Mouse (Mus musculus) hindbrain, embryonic 11.5 days (tissue): ENCODE data around the gene Olfr213. TPM values are rescaled to one million over a fixed set of nuclear protein-coding genes. Genes with fewer than 3 reads are reported as not detected.

Experiments used
- ATAC-seq: fragments of 200-750 bp; cut with Nextera tagmentation; 2 replicates; pipeline ENCODE4 v1.8.0; 2017; ENCODE audit warnings: mild to moderate bottlenecking, moderate TSS enrichment, moderate library complexity; ENCODE audit not compliant: low FRiP score
- DNase-seq: peaks from one replicate; pipeline ENCODE4 v3.0.0-alpha.2; 2015; ENCODE audit warnings: low spot score
- H3K27ac ChIP-seq: fragments of 300-500 bp; sonication (generic); 2 replicates; pipeline ENCODE4 v1.5.1; 2014; ENCODE audit warnings: mild to moderate bottlenecking, low read depth, low read length
- H3K27me3 ChIP-seq: fragments of 300-500 bp; sonication (generic); 2 replicates; pipeline ENCODE4 v1.6.1; 2014; ENCODE audit warnings: mild to moderate bottlenecking, low read length, moderate library complexity, mixed read lengths; ENCODE audit not compliant: control insufficient read depth, insufficient read depth
- H3K36me3 ChIP-seq: fragments of 300-500 bp; sonication (generic); 2 replicates; pipeline ENCODE4 v1.6.1; 2014; ENCODE audit warnings: mild to moderate bottlenecking, low read length, moderate library complexity, mixed read lengths; ENCODE audit not compliant: control insufficient read depth, insufficient read depth
- H3K4me1 ChIP-seq: fragments of 300-500 bp; sonication (generic); replicated peaks from 2 replicates; pipeline ENCODE4 v1.6.1; 2014; ENCODE audit warnings: low read length, mixed read lengths; ENCODE audit not compliant: control insufficient read depth, insufficient read depth
- H3K4me2 ChIP-seq: fragments of 300-500 bp; sonication (generic); replicated peaks from 2 replicates; pipeline ENCODE4 v1.6.1; 2014; ENCODE audit warnings: mild to moderate bottlenecking, low read depth, low read length
- H3K4me3 ChIP-seq: fragments of 300-500 bp; sonication (generic); 2 replicates; pipeline ENCODE4 v1.5.1; 2014; ENCODE audit warnings: low read depth, low read length
- H3K9ac ChIP-seq: fragments of 300-500 bp; sonication (generic); 2 replicates; pipeline ENCODE4 v1.6.1; 2014; ENCODE audit warnings: low read depth, low read length
- H3K9me3 ChIP-seq: fragments of 300-500 bp; sonication (generic); 2 replicates; pipeline ENCODE4 v1.6.1; 2016; ENCODE audit warnings: low read length; ENCODE audit not compliant: control insufficient read depth
- WGBS: fragments of 180-500 bp; shearing (Covaris S2); extraction: QIAGEN DNeasy Blood & Tissue Kit; methylation state at CpG from one replicate; pipeline ENCODE4 v1.1.7; 2014; 5-methylcytosine and 5-hydroxymethylcytosine counted together
- polyA plus RNA-seq: library from polyadenylated mRNA; unstranded; fragments of >200 nt; fragmentation: Nextera tagmentation; extraction: Ambion mirVana; gene quantifications from 2 replicates; pipeline ENCODE4 v1.2.1, GENCODE M21; 2014

The Olfr213 gene
- polyA plus RNA-seq, 1 experiment from 2014 or later, result not detected

DNA sequence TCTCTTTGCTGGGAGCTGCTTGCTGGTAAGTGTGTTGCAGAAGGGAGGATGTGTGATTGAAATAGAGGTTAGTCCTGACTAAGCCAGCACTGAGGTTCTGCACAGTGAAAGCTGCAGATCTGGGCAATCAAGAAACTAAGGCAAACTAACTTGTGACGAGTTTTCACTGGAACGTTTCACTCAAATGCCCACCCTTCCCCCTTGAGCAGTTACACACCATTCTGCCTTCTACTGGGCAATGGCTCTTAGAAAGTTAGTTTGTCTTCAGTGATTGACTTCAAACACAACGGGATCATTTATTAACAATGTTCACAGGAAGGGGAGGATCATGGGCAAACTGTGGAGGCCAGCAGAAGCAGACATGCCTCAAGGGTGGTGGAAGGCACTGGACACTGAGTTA lies 16.7 kb downstream of the Olfr213 start:
- ATAC-seq, result no peak
- no peak overlapping the region for H3K27ac ChIP-seq

GRCm38 (mm10) chr6:116569834-116570233 lies 31.6 kb downstream of the Olfr213 start:
- no peaks in the 10 kb centered on the region for H3K9me3 ChIP-seq
- DNase-seq, result peak; percentile 60
- no peaks in the 10 kb centered on the region for H3K36me3 ChIP-seq
- 34% methylated on average over 3 of the region's 3 CpGs for WGBS
- H3K9ac ChIP-seq, result no peak overlapping the region
- H3K27ac ChIP-seq, result no peak overlapping the region
- no peaks in the 10 kb centered on the region for H3K4me1 ChIP-seq
- H3K4me3 ChIP-seq, result no peak overlapping the region
- no peak overlapping the region for H3K4me2 ChIP-seq
- no peak for ATAC-seq
- no peaks in the 10 kb centered on the region for H3K27me3 ChIP-seq

More for the DNA sequence above, 16.7 kb downstream of the Olfr213 start:
- DNase-seq, result no peak
- no peak overlapping the region for H3K4me2 ChIP-seq
- no peak overlapping the region for H3K4me3 ChIP-seq
- H3K36me3 ChIP-seq, result no peaks in the 10 kb centered on the region
- no peaks in the 10 kb centered on the region for H3K9me3 ChIP-seq
- 79% methylated on average over 3 of the region's 3 CpGs for WGBS
- no peak overlapping the region for H3K9ac ChIP-seq
- no peaks in the 10 kb centered on the region for H3K4me1 ChIP-seq
- H3K27me3 ChIP-seq, result no peaks in the 10 kb centered on the region

DNA sequence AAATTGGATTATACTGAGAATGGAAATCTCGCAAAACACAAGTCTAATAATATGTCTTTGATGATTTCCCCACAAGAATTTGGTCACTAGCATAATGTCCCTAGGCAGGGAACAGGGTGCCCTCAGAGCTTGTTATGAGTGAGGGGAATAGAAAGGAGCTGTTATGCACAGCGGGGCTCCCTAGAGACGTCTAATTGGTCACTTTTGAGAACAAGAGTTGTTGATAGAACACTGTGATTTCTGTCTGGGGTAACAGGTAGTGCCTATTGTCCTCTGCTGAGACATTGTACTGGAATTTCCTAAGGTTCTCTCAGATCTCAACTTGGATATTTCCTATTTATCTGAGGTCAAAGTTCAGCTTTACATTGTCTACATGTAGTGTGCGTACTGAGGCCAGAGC lies 45.8 kb downstream of the Olfr213 start, which contains the start of gene Olfr215:
TSS of gene Olfr215 (minus strand) at position 101 of the 400 bp plus-strand sequence.
- Histone ChIP-seq H3K27me3 (no peaks in the 10 kb centered on the region), H3K36me3 (no peaks in the 10 kb centered on the region), H3K9ac (no peak within 1 kb of the TSS), H3K27ac (no peak within 1 kb of the TSS), H3K4me1 (no peaks in the 10 kb centered on the region), H3K9me3 (no peaks in the 10 kb centered on the region), H3K4me3 (no peak within 1 kb of the TSS), H3K4me2 (no peak within 1 kb of the TSS)
- DNase-seq, result no peak
- no peak for ATAC-seq
- 77% methylated on average over 4 of the region's 4 CpGs for WGBS

Other genes starting within 250 kb of the Olfr213 start
- gene March8, start 200.4 kb upstream of the Olfr213 start, polyA plus RNA-seq, result 47.9 and 52.8 TPM in 2 replicates
- gene Alox5, start 77.3 kb upstream of the Olfr213 start, polyA plus RNA-seq, result 0.82 and 0.86 TPM in 2 replicates
- gene Olfr211, start 49.4 kb upstream of the Olfr213 start, polyA plus RNA-seq, result not detected in 2 replicates
- not detected in 2 replicates for gene Olfr212, start 31.9 kb upstream of the Olfr213 start, polyA plus RNA-seq
- 0.36 and 0.54 TPM in 2 replicates for gene Gm5580, start 12.7 kb downstream of the Olfr213 start, polyA plus RNA-seq
- not detected in 2 replicates for gene Olfr214, start 15.8 kb downstream of the Olfr213 start, polyA plus RNA-seq
- not detected in 2 replicates for gene Olfr215, start 45.7 kb downstream of the Olfr213 start, polyA plus RNA-seq
- gene Zfp422, start 90.5 kb downstream of the Olfr213 start, polyA plus RNA-seq, result 313 and 337 TPM in 2 replicates
- gene Depp1, start 112.2 kb downstream of the Olfr213 start, polyA plus RNA-seq, result 9.8 and 12.0 TPM in 2 replicates
- gene Rassf4, start 135.5 kb downstream of the Olfr213 start, polyA plus RNA-seq, result 60.7 and 78.3 TPM in 2 replicates
- 0.07 and 0.12 TPM in 2 replicates for gene Tmem72, start 178.5 kb downstream of the Olfr213 start, polyA plus RNA-seq